Mouse (Mus musculus) ovary, postnatal 14 days (tissue): ENCODE data around the gene Fastkd5.
"Not testable (repeated sequence)": the region's sequence is repeated elsewhere in the genome, so short reads cannot be mapped to it uniquely, and the experiment has no call there.

Source experiments
- DNase-seq: peaks from one replicate; pipeline ENCODE4 v3.0.0; 2022; ENCODE audit warnings: low spot score

Fastkd5 gene

GRCm38 (mm10) chr2:130629839-130630203, at the start of gene Fastkd5, which contains the start of gene Ubox5:
Gene Fastkd5 (minus strand): TSS chr2:130630027.
Gene Ubox5 (minus strand): TSS chr2:130630038.
- peak; percentile 94 for DNase-seq

GRCm38 (mm10) chr2:130679154-130679553, 49.3 kb upstream of the Fastkd5 start:
- no peak for DNase-seq

GRCm38 (mm10) chr2:130677211-130677610, 47.4 kb upstream of the Fastkd5 start:
- no peak for DNase-seq

GRCm38 (mm10) chr2:130667559-130667958, 37.7 kb upstream of the Fastkd5 start, which contains the start of gene Itpa:
Gene Itpa (plus strand): TSS chr2:130667610.
- peak; percentile 72 for DNase-seq

GRCm38 (mm10) chr2:130664102-130664701, 34.4 kb upstream of the Fastkd5 start, which contains the start of gene Ddrgk1:
Gene Ddrgk1 (minus strand): TSS chr2:130664659.
- peak; percentile 84 for DNase-seq

GRCm38 (mm10) chr2:130663342-130663741, 33.5 kb upstream of the Fastkd5 start:
- DNase-seq: no peak

GRCm38 (mm10) chr2:130658530-130658929, 28.7 kb upstream of the Fastkd5 start:
- DNase-seq: no peak

GRCm38 (mm10) chr2:130657541-130657940, 27.7 kb upstream of the Fastkd5 start:
- no peak for DNase-seq

GRCm38 (mm10) chr2:130656536-130656935, 26.7 kb upstream of the Fastkd5 start:
- DNase-seq: no peak

GRCm38 (mm10) chr2:130655660-130656339, 26.0 kb upstream of the Fastkd5 start:
- DNase-seq: no peak

GRCm38 (mm10) chr2:130653760-130654159, 23.9 kb upstream of the Fastkd5 start:
- no peak for DNase-seq

GRCm38 (mm10) chr2:130653303-130653702, 23.5 kb upstream of the Fastkd5 start:
- DNase-seq: no peak

GRCm38 (mm10) chr2:130649028-130649427, 19.2 kb upstream of the Fastkd5 start:
- not testable (repeated sequence) for DNase-seq

GRCm38 (mm10) chr2:130645198-130645597, 15.4 kb upstream of the Fastkd5 start:
- DNase-seq: no peak

GRCm38 (mm10) chr2:130642684-130643369, 13.0 kb upstream of the Fastkd5 start, which contains the start of gene Lzts3:
Gene Lzts3 (minus strand): TSS chr2:130642803.
- peak; percentile 93 for DNase-seq

GRCm38 (mm10) chr2:130642197-130642660, 12.4 kb upstream of the Fastkd5 start:
- no peak for DNase-seq

GRCm38 (mm10) chr2:130641351-130642025, 11.7 kb upstream of the Fastkd5 start:
- no peak for DNase-seq

GRCm38 (mm10) chr2:130639276-130639675, 9.4 kb upstream of the Fastkd5 start:
- DNase-seq: no peak

- no peak for DNase-seq
Observed at GRCm38 (mm10) chr2:130638101-130638611, 8.3 kb upstream of the Fastkd5 start.

- DNase-seq: no peak
Observed at GRCm38 (mm10) chr2:130635847-130636246, 6.0 kb upstream of the Fastkd5 start.

- DNase-seq: no peak
Observed at GRCm38 (mm10) chr2:130634739-130635411, 5.0 kb upstream of the Fastkd5 start.
